Mouse (Mus musculus): ENCODE data around the gene Fnip1.

Gene Fnip1

GRCm38 (mm10) chr11:54464557-54465244 lies 26.7 kb downstream of the Fnip1 start:
- DNase-seq: no peak

- no peak for DNase-seq
These were observed 34.2 kb downstream of the Fnip1 start for GRCm38 (mm10) chr11:54472231-54472630.

- DNase-seq: no peak
These were observed 40.4 kb downstream of the Fnip1 start for GRCm38 (mm10) chr11:54478414-54478813.

- no peak for DNase-seq
These were observed 48.0 kb downstream of the Fnip1 start for GRCm38 (mm10) chr11:54486041-54486440.

GRCm38 (mm10) chr11:54491946-54492558 lies 54.1 kb downstream of the Fnip1 start:
- DNase-seq: no peak

- DNase-seq: no peak
These were observed 54.6 kb downstream of the Fnip1 start for GRCm38 (mm10) chr11:54492559-54492958.

- DNase-seq: no peak
These were observed 61.8 kb downstream of the Fnip1 start for GRCm38 (mm10) chr11:54499838-54500237.

GRCm38 (mm10) chr11:54502546-54503245 lies 64.7 kb downstream of the Fnip1 start:
- no peak for DNase-seq

- no peak for DNase-seq
These were observed 75.6 kb downstream of the Fnip1 start for GRCm38 (mm10) chr11:54513584-54513983.

- no peak for DNase-seq
These were observed 84.0 kb downstream of the Fnip1 start for GRCm38 (mm10) chr11:54521927-54522528.

- peak; percentile 96 for DNase-seq
These were observed 84.8 kb downstream of the Fnip1 start, which contains the start of gene Rapgef6 for GRCm38 (mm10) chr11:54522529-54523430. Rapgef6 (plus strand) TSS chr11:54522847.

GRCm38 (mm10) chr11:54523431-54524001 lies 85.5 kb downstream of the Fnip1 start:
- DNase-seq: no peak

- DNase-seq: no peak
These were observed 90.0 kb downstream of the Fnip1 start for GRCm38 (mm10) chr11:54528002-54528401.

- peak; percentile 11 for DNase-seq
These were observed 92.4 kb downstream of the Fnip1 start for GRCm38 (mm10) chr11:54530391-54530790.

GRCm38 (mm10) chr11:54530916-54531315 lies 92.9 kb downstream of the Fnip1 start:
- DNase-seq: no peak

- no peak for DNase-seq
These were observed 95.8 kb downstream of the Fnip1 start for GRCm38 (mm10) chr11:54533834-54534233.

GRCm38 (mm10) chr11:54534871-54535270 lies 96.9 kb downstream of the Fnip1 start:
- peak; percentile 75 for DNase-seq

GRCm38 (mm10) chr11:54539031-54539430 lies 101.0 kb downstream of the Fnip1 start:
- no peak for DNase-seq

- DNase-seq: no peak
These were observed 101.5 kb downstream of the Fnip1 start for GRCm38 (mm10) chr11:54539486-54539885.

GRCm38 (mm10) chr11:54540328-54540727 lies 102.3 kb downstream of the Fnip1 start:
- no peak for DNase-seq

GRCm38 (mm10) chr11:54542414-54542813 lies 104.4 kb downstream of the Fnip1 start:
- no peak for DNase-seq

GRCm38 (mm10) chr11:54554970-54555369 lies 117.0 kb downstream of the Fnip1 start:
- DNase-seq: no peak
